Mouse (Mus musculus) liver, embryonic 11.5 days (tissue): ENCODE data around the gene Sfta2. TPM values are rescaled to one million over a fixed set of nuclear protein-coding genes. Genes with fewer than 3 reads are reported as not detected.

ENCODE experiments used
- ATAC-seq: fragments of 200-750 bp; cut with Nextera tagmentation; replicated peaks from 2 replicates; pipeline ENCODE4 v1.8.0; 2017; ENCODE audit warnings: moderate number of reproducible peaks, mild to moderate bottlenecking, moderate TSS enrichment, moderate library complexity; ENCODE audit not compliant: low FRiP score
- DNase-seq: peaks from one replicate; pipeline ENCODE4 v3.0.0-alpha.2; 2017; ENCODE audit warnings: low spot score
- H3K27ac ChIP-seq: fragments of 300-500 bp; sonication (generic); 2 replicates; pipeline ENCODE4 v1.5.1; 2014; ENCODE audit warnings: mild to moderate bottlenecking, low read depth, low read length, control low read depth
- H3K27me3 ChIP-seq: fragments of 300-500 bp; sonication (generic); replicated peaks from 2 replicates; pipeline ENCODE4 v1.6.1; 2014; ENCODE audit warnings: low read length, mixed read lengths; ENCODE audit not compliant: control insufficient read depth, insufficient read depth
- H3K36me3 ChIP-seq: fragments of 300-500 bp; sonication (generic); 2 replicates; pipeline ENCODE4 v1.6.1; 2014; ENCODE audit warnings: mild to moderate bottlenecking, low read length, moderate library complexity, mixed read lengths; ENCODE audit not compliant: control insufficient read depth, insufficient read depth
- H3K4me1 ChIP-seq: fragments of 300-500 bp; sonication (generic); replicated peaks from 2 replicates; pipeline ENCODE4 v1.6.1; 2014; ENCODE audit warnings: low read length, mixed read lengths; ENCODE audit not compliant: control insufficient read depth, insufficient read depth
- H3K4me2 ChIP-seq: fragments of 300-500 bp; sonication (generic); 2 replicates; pipeline ENCODE4 v1.6.1; 2014; ENCODE audit warnings: mild to moderate bottlenecking, control low read depth, moderate library complexity
- H3K4me3 ChIP-seq: fragments of 300-500 bp; sonication (generic); 2 replicates; pipeline ENCODE4 v1.5.1; 2014; ENCODE audit warnings: low read depth, low read length, control low read depth
- H3K9ac ChIP-seq: fragments of 300-500 bp; sonication (generic); 2 replicates; pipeline ENCODE4 v1.6.1; 2014; ENCODE audit warnings: low read depth, low read length, control low read depth
- H3K9me3 ChIP-seq: fragments of 300-500 bp; sonication (generic); 2 replicates; pipeline ENCODE4 v1.6.1; 2016; ENCODE audit warnings: low read length, inconsistent platforms, mixed read lengths; ENCODE audit not compliant: control insufficient read depth
- WGBS: fragments of 180-500 bp; shearing (Covaris S2); extraction: QIAGEN DNeasy Blood & Tissue Kit; methylation state at CpG from one replicate; pipeline ENCODE4 v1.1.7; 2014; 5-methylcytosine and 5-hydroxymethylcytosine counted together
- polyA plus RNA-seq: library from polyadenylated mRNA; unstranded; fragments of >200 nt; fragmentation: Nextera tagmentation; extraction: Ambion mirVana; gene quantifications from 2 replicates; pipeline ENCODE4 v1.2.1, GENCODE M21; 2014

Gene Sfta2
- polyA plus RNA-seq, 1 experiment from 2014 or later: 0.32 TPM

DNA sequence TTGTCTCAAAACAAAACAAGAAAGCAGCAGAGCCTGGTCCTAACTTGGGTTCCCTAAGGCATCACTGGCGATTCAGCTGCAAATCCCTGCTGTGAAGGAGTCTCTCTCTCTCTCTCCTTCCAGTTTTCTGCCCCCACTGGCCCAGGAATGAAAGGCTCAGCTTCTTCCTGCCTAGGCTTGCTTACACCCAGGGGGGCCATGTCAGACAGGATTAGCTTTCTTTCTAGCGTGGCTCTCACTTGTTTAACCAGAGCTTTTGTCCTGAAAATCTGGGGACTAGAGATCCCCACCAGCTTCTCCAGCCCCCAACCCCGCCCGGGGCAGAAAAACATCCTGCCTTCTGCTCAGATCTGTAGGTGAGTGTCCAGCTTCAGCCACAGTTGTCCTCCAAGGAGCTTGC lies 13.0 kb upstream of the Sfta2 start:
- H3K27me3 ChIP-seq: 0 out of 2 replicates have a peak, but pooled peaks cover 3% of the 10 kb centered on the region
- DNase-seq (no peak), ATAC-seq (no peak)
- no peak overlapping the region for H3K9ac ChIP-seq
- H3K4me1 ChIP-seq: no peaks in the 10 kb centered on the region
- no peaks in the 10 kb centered on the region for H3K36me3 ChIP-seq
- no peak overlapping the region for H3K27ac ChIP-seq
- H3K9me3 ChIP-seq: no peaks in the 10 kb centered on the region
- H3K4me3 ChIP-seq: no peak overlapping the region
- no peak overlapping the region for H3K4me2 ChIP-seq
- 37% methylated on average over 4 of the region's 4 CpGs for WGBS

DNA sequence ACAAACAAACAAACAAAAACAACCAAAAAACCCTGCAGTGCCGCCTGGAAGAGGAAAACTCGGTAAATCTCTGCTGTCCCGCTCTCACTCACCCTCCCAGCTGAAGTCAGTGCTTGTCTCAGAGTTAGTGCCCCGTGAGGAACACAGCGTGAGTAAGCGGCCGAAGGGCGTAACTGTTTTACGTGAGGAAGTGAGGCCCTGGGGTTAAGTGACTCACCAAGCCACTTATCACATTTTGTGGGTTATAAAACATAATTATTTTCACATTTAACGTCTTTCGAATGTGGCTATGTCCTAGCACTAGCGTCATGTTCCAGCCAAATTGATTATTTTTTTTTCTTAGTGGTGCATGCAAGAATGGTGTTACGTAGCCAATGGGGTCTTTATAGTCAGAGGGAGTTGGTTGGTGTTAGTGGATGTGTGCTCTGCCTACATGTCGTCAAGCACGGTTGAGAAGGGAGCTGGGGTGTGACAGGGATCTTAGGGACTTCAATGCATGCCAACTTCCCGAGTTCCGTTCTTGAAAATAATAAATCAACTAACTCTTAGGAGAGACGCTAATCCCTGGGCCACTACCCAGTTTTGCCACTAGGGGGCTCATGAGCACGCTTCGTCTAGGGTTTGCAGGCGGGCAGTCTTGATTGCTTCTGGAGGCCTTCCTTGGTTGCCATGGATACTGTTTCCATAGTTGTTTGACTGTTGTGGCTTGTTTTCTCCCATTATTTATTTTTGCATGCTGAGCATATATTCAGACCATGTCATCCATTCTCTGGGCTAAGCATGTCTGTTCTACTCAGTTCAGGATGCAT lies 10.7 kb upstream of the Sfta2 start:
- Histone ChIP-seq H3K9me3 (no peaks in the 10 kb centered on the region), H3K27me3 (0 out of 2 replicates have a peak, but pooled peaks cover under 1% of the 10 kb centered on the region), H3K4me2 (no peak overlapping the region), H3K9ac (no peak overlapping the region), H3K4me3 (no peak overlapping the region), H3K4me1 (no peaks in the 10 kb centered on the region), H3K27ac (no peak overlapping the region), H3K36me3 (no peaks in the 10 kb centered on the region)
- DNase-seq: peak; percentile 56
- no peak for ATAC-seq
- 47% methylated on average over 21 of the region's 21 CpGs for WGBS

DNA sequence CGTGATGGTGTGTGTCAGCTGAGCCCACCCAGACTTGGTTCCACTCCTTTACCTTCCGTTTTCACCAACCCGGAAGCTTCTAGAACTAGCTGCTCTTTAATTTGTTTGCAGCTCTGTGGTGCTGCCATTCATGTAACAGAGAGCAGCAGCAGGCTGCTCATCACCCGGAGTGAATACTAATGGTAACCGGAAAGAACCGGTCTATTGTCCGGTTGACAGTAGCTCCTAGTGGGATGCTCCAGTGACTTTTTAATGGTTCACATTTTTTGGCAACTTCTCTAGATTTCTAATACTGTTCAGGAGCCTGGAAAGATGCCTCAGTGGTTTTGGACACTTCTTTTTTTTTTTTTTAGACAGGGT lies 10.2 kb upstream of the Sfta2 start:
- Histone ChIP-seq H3K9ac (no peak overlapping the region), H3K36me3 (no peaks in the 10 kb centered on the region), H3K4me3 (no peak overlapping the region), H3K4me1 (no peaks in the 10 kb centered on the region), H3K27me3 (no peaks in the 10 kb centered on the region), H3K9me3 (no peaks in the 10 kb centered on the region), H3K4me2 (no peak overlapping the region), H3K27ac (no peak overlapping the region)
- 92% methylated on average over 7 of the region's 7 CpGs for WGBS
- no peak for ATAC-seq
- no peak for DNase-seq

DNA sequence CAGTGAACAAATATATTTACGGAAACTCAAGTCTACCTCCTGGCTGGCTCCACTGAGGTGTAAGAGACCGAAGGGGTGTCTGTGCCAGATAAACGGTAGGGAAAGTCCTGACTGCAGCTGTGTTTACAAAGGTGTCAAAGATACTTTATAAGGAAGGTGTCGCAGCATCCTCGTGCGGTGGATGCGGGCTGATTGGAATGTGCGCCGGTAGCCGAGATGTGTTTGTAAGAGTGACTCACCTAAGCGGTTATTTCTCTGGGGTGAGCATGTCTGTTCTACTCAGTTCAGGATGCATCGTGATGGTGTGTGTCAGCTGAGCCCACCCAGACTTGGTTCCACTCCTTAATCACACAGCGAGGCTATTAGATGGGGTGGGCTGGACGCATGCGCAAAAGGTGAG lies 9.6 kb upstream of the Sfta2 start:
- H3K36me3 ChIP-seq: no peaks in the 10 kb centered on the region
- H3K9me3 ChIP-seq: no peaks in the 10 kb centered on the region
- H3K27ac ChIP-seq: no peak overlapping the region
- no peak for DNase-seq
- no peak overlapping the region for H3K4me3 ChIP-seq
- no peaks in the 10 kb centered on the region for H3K27me3 ChIP-seq
- H3K9ac ChIP-seq: no peak overlapping the region
- 84% methylated on average over 15 of the region's 15 CpGs for WGBS
- H3K4me1 ChIP-seq: no peaks in the 10 kb centered on the region
- no peak overlapping the region for H3K4me2 ChIP-seq
- no peak for ATAC-seq

DNA sequence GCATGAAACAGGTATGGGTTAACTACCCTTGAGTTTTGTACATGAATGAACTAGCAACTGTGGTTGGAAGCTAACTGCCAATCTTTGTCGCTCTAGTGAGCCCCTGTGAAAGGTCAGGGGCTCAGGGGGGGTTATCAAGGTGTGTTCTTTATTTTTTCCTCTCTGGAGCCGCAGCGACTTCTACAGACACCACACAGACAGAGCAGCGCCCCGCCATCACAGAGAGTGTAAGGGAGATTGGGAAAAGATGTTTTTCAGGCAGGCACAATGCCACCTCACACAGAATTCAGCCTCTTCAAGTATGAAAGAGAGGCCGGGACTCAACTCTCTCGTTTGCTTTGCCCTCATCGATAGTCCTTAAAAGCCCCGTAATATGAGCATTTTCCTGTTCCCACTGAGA lies 9.2 kb upstream of the Sfta2 start:
- Histone ChIP-seq H3K27ac (no peak overlapping the region), H3K4me2 (no peak overlapping the region), H3K36me3 (no peaks in the 10 kb centered on the region), H3K4me1 (no peaks in the 10 kb centered on the region), H3K4me3 (no peak overlapping the region), H3K9me3 (no peaks in the 10 kb centered on the region), H3K27me3 (no peaks in the 10 kb centered on the region), H3K9ac (no peak overlapping the region)
- 66% methylated on average over 9 of the region's 9 CpGs for WGBS
- no peak for ATAC-seq
- no peak for DNase-seq

DNA sequence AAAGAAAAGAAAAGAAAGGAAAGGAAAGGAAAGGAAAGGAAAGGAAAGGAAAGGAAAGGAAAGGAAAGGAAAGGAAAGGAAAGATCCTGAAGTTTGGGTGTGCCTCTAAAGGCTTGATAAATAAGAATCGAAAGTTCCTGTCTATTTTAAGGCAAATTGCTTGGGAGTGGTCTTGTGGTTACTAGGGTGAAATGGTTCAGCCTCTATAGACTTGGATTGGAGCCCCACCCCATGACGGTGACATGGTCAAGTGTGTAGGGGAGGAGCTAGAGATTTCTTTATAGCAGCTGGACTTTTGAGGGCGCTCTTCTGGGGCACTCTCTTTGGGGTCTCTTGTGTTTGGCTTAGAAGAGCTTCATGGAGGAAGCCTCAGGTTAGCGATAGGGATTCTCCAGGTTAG lies 7.6 kb upstream of the Sfta2 start:
- H3K4me2 ChIP-seq: no peak overlapping the region
- WGBS: 30% methylated on average over 4 of the region's 4 CpGs
- H3K27me3 ChIP-seq: no peaks in the 10 kb centered on the region
- DNase-seq (no peak), ATAC-seq (no peak)
- no peaks in the 10 kb centered on the region for H3K36me3 ChIP-seq
- no peak overlapping the region for H3K27ac ChIP-seq
- no peaks in the 10 kb centered on the region for H3K9me3 ChIP-seq
- H3K9ac ChIP-seq: no peak overlapping the region
- no peak overlapping the region for H3K4me3 ChIP-seq
- H3K4me1 ChIP-seq: no peaks in the 10 kb centered on the region

DNA sequence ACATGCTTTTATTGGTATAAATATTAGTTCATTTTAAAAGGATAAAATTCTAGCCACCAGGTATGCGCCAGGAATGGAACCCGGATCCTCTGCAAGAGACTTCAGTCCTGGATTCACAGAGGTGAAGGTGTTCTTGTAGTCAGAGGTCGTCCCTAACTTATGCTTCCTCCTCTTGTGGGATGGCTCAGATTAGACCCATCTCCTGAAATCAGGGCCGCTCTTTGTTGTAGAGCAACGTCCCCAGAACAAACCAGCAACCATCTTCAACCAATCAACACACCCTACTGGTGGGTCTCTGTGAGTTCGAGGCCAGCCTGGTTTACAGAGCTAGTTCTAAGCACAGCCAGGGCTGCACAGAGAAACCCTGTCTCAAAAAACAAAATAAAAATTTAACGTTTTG lies 6.9 kb upstream of the Sfta2 start:
- no peak overlapping the region for H3K4me3 ChIP-seq
- H3K36me3 ChIP-seq: no peaks in the 10 kb centered on the region
- no peak overlapping the region for H3K27ac ChIP-seq
- 76% methylated on average over 7 of the region's 7 CpGs for WGBS
- H3K9me3 ChIP-seq: no peaks in the 10 kb centered on the region
- H3K27me3 ChIP-seq: no peaks in the 10 kb centered on the region
- no peak for DNase-seq
- no peak overlapping the region for H3K9ac ChIP-seq
- H3K4me1 ChIP-seq: no peaks in the 10 kb centered on the region
- ATAC-seq: no peak
- H3K4me2 ChIP-seq: no peak overlapping the region

DNA sequence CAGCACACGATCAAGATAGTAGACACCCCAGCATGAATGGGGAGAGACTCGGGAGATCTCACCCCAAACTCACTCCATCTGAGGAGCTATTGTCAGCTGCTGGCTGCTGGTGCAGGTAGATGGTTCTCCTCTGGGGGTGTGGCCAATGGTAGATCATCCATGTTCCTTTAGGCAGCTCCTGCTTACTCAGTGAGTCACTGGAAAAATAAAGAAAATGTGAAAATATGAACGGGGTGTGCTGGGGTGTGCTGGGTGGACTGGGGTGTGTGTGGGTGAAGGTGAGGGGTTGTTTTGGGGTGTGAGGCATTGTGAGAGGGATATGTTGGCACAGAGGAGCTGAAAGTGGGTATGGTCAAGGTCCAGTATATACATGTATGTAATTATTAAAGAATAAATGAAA lies 4.0 kb upstream of the Sfta2 start:
- WGBS: 87% methylated on average over 3 of the region's 3 CpGs
- Histone ChIP-seq H3K4me1 (no peaks in the 10 kb centered on the region), H3K4me3 (no peak overlapping the region), H3K4me2 (no peak overlapping the region), H3K9ac (no peak overlapping the region), H3K36me3 (no peaks in the 10 kb centered on the region), H3K27me3 (no peaks in the 10 kb centered on the region), H3K27ac (no peak overlapping the region), H3K9me3 (no peaks in the 10 kb centered on the region)
- DNase-seq (no peak), ATAC-seq (no peak)

DNA sequence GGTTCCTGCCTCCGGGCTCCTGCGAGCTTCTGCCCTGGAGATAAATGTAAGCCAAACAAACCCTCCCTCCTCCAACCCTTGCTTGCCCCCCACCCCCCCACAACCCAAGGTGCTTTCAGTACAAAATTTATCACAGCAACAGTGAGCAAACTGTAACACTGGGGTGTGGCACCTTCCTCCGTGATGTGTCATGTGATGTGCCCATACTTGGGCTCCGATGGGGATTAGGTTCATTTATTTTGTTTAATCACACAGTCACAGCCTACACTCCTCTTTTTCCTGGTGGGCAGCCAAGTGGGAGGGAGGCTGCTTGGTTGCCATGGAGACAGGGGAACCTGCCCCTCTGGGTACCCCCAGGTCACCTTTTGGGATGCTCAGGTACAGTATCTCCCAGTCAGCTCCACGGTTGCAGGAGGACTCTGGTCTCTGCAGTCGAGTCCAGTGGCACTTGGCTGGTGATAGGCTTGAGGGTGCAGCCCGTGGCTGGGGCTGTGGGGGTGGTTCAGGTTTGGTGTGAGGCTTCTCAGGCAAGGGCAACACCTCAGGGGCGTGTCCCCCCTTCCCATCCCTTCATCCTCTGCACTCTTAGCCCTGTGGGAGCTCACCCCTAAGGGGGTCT lies 496 bp downstream of the Sfta2 start:
- 42% methylated on average over 8 of the region's 8 CpGs for WGBS
- Histone ChIP-seq H3K4me2 (no peak overlapping the region), H3K9ac (no peak overlapping the region), H3K9me3 (no peaks in the 10 kb centered on the region), H3K27me3 (no peaks in the 10 kb centered on the region), H3K4me3 (no peak overlapping the region), H3K27ac (no peak overlapping the region), H3K36me3 (no peaks in the 10 kb centered on the region), H3K4me1 (no peaks in the 10 kb centered on the region)
- no peak for DNase-seq
- ATAC-seq: no peak
